Mouse (Mus musculus) mouse embryonic stem cell (cell line): ENCODE measurements around the gene Cd200.
"Not testable (repeated sequence)": the region's sequence is repeated elsewhere in the genome, so short reads cannot be mapped to it uniquely, and the experiment has no call there.

Experiments used
- in situ Hi-C, 2 experiments: fragments of 300-500 bp; cut with MboI; formaldehyde crosslinking; loops; 1 replicate in 1 of 2; 3 replicates in 1 of 2; pipeline ENCODE4 v1.14.3; 2019 to 2020; ENCODE audit warnings: low sequenced_read_pairs in 2 of 2, low pct_unique_long_range_greater_than_20kb in 1 of 2, mixed read lengths in 1 of 2; ENCODE audit not compliant: unreplicated experiment in 1 of 2

The Cd200 gene

DNA sequence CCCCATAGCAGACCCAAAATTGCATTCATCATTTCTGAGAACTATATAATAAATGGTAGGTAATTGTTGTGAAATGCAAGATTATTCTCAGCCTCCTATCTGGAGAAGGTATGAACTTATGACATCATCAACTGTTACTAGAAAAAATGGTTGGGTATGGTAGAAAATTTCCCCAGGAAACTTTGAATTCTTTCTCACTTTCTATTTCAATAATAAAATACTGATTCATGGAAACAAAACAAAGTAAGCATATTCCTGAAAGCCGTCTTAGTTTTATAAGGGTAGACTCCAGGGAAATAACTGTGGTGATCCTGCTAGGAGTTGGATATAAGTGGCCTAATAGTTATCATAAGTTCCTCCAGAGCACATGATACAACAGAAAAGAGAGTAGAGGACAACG lies 19.8 kb downstream of the Cd200 start:
- in situ Hi-C loops, result no loop called here

DNA sequence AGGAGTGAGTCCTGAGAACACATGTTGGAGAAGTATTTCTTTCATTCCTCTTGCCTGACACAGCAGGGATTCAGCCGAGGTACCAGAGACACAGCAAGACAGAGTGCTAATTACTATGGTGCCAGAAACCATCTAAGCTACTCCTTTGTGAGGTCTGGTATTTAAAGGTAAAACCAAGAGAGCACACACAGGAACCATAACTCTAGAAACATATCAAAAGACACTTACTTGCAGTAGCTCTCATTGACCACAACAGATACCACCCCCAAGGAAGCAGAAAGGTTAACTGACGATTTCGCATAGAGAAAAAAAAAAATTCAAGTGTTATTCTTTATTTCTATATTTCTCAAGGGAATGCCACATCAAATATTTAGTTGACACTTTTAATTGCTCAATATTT lies 27.0 kb downstream of the Cd200 start:
- in situ Hi-C loops, result no loop called here

DNA sequence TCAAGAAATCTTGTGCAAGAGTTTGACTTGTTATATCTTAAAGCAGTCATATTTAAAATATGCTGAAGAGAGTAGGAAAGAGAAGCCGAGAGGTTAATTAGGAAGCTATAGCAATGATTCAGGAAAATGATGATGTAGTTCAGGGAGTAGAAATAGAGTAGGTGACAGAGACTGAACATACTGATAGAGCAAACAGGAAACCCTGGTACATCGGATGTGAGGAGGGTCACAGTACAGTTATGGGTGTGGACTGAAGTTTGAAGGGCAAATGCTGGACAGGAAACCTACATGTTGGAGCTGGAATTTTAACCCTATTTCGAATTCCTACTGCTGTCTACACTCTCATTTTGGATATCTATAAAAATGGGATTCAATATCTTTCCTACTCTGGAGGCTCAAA lies 29.9 kb downstream of the Cd200 start:
- in situ Hi-C loops, result no loop called here

DNA sequence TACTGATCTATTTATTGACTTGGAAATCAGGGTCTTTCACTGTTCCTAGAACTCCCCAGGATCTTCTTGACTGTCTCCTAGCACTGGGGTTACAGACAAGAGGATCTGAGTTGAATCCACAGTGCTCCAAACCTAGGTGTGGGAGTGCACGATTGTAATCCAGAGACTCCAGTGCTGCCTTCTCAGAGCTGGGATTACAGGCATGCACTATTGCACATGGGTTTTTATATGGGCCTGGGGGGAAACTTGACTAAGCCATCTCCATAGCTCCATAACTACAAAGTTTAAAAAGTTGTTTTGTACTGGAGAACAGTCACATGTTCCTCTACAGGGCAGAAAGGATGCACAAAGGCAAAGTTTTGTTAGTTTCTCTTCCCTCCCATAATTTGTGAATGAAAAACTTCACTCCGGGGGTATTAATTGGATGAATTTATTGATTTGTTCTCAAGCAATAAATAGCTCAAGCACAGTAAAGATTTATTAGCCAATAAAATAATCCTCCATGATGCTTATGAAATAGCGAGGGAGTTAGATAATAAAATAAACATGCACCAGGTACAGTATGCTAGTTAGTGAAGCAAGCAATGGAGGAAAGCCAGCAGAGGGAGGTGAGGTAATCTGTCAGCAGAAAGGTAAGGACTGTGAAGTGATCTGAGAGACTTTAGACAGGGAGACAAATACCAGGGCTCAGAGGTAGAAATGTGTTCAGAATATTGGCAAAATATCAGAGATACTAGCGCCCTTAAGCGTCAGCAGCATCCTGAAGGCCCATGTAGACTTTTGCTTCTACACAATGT lies 30.5 kb downstream of the Cd200 start:
- in situ Hi-C loops, result no loop called here

DNA sequence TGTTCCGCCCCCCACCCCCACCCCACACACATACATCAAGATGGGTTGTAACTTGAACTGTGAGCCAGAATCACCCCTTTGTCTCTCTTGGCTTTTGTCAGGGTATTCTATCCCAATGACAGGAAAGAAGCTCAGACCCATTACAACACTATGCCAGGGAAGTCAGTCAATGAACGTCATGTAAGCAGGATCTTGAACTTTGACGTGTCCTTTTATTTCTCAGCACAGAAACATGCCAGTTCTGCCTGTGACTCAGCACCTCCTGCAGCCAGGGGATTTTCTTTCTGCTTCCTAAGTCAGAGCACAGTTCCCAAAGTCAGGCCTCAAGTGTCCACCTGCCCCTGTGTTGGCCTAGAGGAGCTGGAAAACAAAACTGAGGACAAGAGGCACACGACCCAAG lies 31.5 kb downstream of the Cd200 start:
- in situ Hi-C loops, result no loop called here

DNA sequence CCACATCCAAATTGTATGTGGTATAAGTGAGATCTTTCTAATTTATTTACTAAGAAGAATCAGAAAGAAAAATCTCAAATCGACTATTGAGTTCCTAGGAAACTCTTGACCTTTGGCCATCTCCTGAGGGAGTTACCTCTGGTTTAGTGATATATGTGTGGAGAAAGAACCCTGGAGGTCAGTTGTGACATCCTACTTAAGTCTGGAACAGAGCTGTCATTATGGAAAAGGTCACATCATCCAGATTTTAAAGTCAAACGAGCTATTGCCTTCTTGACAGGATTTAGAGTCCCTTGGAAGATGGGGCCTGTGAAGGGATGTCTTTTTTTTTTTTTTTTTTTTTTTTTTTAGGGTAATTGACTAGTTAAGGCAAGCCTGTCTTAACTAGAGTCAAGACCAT lies 32.0 kb downstream of the Cd200 start:
- in situ Hi-C loops, result no loop called here

DNA sequence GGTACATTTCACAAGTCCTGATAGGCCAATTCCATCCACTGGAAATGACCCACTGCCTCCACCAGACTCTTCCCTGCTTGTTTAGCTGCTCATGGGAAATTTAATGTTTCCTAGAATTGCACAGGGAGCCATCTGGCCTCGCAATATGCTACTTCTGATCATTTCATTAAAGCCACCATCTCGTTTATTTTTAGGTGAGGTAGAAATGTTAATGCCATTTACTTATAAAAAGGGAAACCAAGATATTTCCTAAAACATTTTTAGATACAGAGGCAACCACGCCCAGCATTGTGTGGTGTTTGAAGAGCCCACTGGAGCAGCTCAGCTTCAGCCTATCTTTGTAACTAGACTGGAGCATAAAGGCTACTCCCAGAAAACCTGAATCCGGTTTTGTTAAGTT lies 32.6 kb downstream of the Cd200 start:
- in situ Hi-C loops, result no loop called here

DNA sequence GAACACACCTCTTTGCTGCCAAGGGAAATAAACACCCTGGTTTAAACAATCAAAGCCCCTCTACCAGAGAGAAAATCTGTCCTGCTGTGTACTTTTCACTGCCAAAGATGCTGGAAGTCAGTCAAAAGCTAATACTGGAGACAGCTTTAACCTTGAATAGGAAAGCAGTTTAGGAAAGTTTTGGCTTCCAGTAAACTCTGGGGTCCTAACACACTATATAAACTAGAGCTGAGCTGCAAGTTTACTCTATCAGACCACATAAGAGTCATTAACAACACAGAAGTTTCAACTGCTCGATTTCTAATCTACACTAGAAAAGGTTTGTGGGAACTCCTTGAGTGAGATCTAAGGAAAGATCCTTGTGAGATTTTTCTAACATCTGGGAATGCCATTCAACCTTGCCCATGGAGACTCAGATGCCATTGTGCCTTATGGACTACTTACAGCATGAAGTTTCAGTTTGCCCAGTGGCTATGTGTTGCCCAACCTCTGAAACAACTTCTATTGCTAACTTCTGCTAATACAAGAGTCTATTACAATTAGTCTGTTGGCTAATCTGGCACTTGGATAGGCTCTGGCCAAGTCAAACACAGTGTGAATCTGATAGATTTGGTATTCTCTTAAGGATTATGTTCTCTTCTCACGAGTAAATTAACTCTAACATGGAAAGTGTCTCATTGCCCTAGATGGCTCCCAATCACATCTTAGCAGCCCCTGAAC lies 33.2 kb downstream of the Cd200 start:
- in situ Hi-C loops, result no loop called here

DNA sequence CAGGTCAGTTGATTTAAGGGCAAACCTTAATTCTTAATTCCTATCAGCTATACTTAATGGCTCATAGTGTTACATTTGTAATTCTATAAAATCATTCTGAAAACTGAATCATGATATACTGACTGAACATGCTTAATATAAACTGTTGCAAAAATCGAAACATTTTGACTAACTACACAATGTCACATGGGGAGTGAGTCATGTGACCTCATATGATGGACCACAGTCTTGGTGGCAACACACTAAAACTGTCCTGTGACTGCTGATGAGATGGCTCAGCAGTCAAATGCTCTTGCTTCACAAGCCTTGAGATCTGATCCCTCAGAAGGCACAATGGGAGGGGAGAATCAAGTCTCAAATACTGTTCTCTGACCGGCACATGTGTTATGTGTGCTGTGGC lies 34.8 kb downstream of the Cd200 start:
- in situ Hi-C loops, result no loop called here

DNA sequence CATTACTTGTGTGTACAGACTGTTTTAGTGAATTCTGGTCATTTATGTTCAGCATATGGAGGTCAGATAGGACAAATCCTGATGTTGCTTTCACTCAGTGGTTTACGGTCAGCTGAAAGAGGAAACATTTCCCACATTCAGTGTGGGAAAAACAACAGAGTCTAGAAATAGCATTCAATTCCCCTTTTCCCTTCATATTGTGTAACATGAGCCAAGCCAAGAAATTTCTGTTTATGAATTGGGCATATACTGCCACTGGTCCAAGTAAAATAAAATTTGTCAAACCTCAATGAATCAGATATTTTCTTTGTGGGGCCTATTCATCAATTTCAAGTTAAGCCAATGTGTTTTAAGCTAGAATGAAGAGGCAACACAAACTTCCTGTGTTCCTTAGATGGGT lies 37.8 kb downstream of the Cd200 start:
- in situ Hi-C loops, result no loop called here

DNA sequence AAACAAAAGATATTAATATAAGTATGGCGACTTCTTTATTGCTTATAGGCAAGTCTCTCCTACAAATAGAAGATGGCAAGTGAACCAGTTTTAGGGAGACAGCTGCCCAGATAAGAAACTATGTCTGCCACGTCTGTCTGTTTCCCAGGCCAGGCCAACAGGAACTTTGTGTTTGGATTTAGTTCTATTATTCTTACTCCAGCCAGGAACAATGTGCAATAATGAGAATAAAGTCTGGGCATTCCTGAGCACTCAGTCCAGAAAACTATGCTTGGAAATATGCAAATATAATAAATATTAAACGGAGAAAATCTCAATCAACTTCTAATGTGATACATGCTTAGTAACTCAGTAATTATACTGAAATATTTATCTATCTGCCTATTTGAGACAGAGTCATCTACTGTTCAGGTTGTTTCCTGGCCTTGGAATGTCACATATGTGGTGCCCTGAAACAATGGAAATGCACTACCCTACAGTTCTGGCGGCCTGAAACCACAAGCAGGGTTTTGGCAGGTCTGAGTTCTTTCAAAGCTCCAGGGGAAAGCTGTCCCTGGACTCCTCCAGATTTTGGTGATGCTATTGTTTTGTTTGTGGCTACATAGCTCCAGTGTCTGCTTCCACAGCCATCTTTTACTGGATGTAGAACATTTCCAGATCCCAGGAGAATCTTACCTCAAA lies 39.4 kb downstream of the Cd200 start:
- in situ Hi-C loops, result no loop called here

DNA sequence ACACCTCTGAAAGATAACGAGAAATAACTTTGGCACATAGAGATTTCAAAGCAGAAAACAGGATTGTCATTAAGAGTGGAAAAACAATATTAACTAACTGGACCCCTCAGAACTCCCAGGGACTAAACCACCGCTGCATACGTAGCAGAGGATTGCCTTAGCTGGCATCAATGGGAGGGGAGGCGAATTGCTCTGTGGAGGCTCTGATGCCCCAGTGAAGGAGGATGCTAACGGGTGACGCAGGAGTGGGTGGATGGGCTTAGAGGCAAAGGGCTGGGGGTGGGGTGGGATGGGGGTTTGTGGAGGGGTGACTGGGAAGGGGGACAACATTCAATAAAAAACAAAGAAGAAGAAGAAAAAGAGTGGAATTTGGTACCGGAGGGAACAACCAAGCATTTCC lies 42.7 kb downstream of the Cd200 start:
- in situ Hi-C loops, result no loop called here

DNA sequence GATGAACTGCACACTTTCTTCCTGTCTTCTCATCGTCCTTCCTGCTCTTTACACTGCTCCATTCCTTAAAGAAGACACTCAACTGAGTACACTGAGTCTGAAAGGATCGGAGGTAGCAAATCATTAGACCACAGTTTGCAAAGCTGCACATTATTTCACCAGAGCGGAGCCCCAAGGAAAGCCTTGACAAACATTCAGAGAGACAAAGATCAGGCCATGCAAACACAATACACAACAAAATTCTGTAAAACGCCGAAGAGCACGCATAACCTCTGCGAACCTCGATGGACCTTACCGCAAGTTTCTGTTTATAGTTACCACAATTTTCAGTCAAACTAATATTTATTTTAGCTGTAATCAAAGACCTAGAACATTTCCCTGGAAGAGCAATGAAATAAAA lies 43.5 kb downstream of the Cd200 start:
- in situ Hi-C loops, result no loop called here

DNA sequence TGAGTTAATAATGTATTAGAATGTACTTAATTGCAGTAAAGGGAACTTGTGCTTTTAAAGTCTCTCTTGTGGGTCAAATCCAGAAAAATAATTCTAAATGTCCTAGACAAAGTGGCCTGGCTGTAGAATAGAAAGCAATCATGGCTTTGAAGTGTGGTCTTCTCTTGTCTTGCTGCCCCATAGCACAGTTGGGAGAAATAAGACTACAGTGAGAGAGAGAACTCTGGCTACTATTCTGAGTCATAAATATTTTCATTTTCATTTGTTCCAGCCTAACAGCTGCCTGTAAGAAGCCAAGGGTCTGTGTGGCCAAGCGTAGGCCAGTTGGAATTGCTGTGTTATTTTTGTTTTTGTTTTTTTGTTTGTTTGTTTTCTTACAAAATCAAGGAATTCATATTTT lies 44.2 kb downstream of the Cd200 start:
- in situ Hi-C loops, result no loop called here

DNA sequence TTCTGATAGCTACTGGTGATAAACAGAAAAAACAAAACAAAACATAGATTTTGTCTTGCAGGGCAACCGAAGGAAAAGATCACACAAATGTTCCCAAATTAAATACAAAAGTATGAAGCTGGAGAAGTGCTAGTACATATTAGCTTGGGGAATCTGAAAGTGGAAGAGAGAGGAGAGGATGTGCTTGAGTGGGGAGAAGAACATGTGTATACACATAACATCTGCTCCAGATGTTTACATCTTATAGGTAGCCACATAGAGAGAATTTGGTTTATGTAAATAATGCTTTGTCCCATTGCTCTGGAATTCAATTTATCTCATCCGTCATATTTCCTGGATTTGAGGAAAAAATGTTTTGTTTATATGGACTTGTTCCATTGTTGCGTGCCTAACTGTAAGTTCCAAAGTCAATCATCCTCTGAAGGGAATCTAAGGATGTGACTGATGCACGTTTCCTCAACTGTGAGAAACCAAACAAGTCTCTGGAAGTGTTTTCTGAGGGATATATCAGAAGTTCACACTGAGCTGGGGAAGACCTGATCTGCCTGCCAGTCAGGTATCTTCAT lies 45.3 kb downstream of the Cd200 start:
- in situ Hi-C loops, result no loop called here

DNA sequence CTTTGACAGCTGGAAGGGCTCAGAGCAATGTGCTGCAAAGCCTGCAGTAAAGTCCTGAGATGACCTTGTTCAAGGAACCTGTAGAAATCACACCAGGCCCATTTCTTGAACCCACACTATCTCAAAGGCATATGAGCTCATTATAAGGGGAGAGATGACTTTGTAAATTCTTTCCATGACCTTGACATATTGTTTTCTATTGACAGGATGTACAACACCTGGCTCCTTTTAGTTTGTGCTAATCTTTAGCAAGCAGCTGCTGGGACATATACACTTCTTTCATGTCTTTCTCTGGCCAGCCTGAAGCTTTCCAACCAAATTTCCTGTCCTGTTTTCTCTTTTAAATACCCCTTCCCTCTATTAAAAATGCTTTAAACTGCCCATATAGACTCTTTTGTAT lies 47.4 kb downstream of the Cd200 start:
- in situ Hi-C loops, result no loop called here

DNA sequence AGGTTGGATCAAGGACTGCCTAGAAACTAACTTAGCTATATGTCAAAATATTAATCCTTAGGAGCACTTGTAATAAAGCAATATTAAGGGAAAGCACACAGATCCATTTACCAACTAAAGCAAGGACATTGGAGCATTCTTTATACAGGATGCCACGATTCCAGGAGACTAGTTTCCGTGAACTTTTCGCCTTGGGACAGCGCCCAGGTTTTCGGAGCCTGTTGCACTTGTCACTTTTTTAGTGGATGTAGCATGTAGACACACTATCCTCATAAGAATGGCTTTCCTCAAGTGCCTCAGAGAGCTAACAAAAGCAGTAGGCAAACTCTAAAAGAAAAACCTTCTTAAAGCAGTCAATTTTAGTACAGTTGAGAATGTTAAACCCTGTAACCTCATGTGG lies 50.4 kb downstream of the Cd200 start:
- in situ Hi-C loops, result not testable (repeated sequence)

DNA sequence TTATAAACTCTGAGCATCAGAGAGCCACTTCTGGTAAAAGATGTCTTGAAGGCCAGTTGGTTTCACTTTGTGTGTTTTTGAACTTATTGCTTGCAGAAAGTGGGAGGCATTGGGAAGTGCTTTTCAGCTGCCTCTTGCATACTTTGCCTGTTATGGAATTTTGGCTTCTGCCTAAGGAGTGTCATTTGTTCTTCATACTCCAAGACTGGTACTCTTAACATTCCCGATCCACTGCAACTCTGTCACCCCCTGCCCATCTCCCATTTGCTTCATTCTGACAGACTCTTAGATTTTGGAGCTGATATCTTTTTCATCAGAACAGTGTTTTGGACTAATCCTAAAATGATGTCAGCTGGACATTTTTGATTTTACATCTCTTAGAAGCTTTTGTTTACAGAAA lies 51.7 kb downstream of the Cd200 start:
- in situ Hi-C loops, result no loop called here

DNA sequence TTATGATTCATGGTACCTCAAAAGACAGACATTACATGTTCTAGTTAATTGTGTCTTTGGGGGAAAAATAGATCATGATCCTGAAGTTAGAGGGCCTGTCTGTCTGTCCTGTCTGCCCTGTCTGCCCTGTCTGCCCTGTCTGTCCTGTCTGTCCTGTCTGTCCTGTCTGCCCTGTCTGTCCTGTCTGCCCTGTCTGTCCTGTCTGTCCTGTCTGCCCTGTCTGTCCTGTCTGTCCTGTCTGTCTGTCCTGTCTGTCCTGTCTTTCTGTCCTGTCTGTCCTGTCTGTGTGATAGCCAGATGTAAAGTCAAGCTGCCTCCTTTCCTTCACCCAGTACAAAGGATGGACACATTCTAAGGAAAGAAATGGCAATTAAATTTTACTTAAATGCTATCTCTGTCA lies 56.0 kb downstream of the Cd200 start:
- in situ Hi-C loops, result no loop called here
